Mouse (Mus musculus) heart, embryonic 16.5 days (tissue): ENCODE measurements around the gene Gm906. TPM values are rescaled to one million over a fixed set of nuclear protein-coding genes. Genes with fewer than 3 reads are reported as not detected.
"Not testable (repeated sequence)": the region's sequence is repeated elsewhere in the genome, so short reads cannot be mapped to it uniquely, and the experiment has no call there.

Experiments
- ATAC-seq: fragments of 200-750 bp; cut with Nextera tagmentation; replicated peaks from 2 replicates; pipeline ENCODE4 v1.8.0; 2017; ENCODE audit warnings: moderate number of reproducible peaks; ENCODE audit not compliant: insufficient read depth, low FRiP score; ENCODE audit errors: extremely low read depth
- H3K27ac ChIP-seq: fragments of 300-500 bp; sonication (generic); 2 replicates; pipeline ENCODE4 v1.5.1; 2014; ENCODE audit warnings: mild to moderate bottlenecking, low read length, control low read depth, moderate library complexity
- H3K27me3 ChIP-seq: fragments of 300-500 bp; sonication (generic); 2 replicates; pipeline ENCODE4 v1.6.1; 2014; ENCODE audit warnings: low read length, mixed read lengths; ENCODE audit not compliant: control insufficient read depth, insufficient read depth
- H3K36me3 ChIP-seq: fragments of 300-500 bp; sonication (generic); 2 replicates; pipeline ENCODE4 v1.6.1; 2014; ENCODE audit not compliant: control insufficient read depth, insufficient read depth
- H3K4me1 ChIP-seq: fragments of 300-500 bp; sonication (generic); 2 replicates; pipeline ENCODE4 v1.6.1; 2014; ENCODE audit warnings: low read length, mixed read lengths; ENCODE audit not compliant: control insufficient read depth, insufficient read depth
- H3K4me2 ChIP-seq: fragments of 300-500 bp; sonication (generic); 2 replicates; pipeline ENCODE4 v1.6.1; 2014; ENCODE audit warnings: low read depth, mild to moderate bottlenecking, control low read depth, low read length
- H3K4me3 ChIP-seq: fragments of 300-500 bp; sonication (generic); 2 replicates; pipeline ENCODE4 v1.5.1; 2014; ENCODE audit warnings: mild to moderate bottlenecking, control low read depth, low read length
- H3K9ac ChIP-seq: fragments of 300-500 bp; sonication (generic); 2 replicates; pipeline ENCODE4 v1.6.1; 2014; ENCODE audit warnings: low read length, control low read depth
- H3K9me3 ChIP-seq: fragments of 300-500 bp; sonication (generic); replicated peaks from 2 replicates; pipeline ENCODE4 v1.6.1; 2016; ENCODE audit warnings: low read length; ENCODE audit not compliant: control insufficient read depth
- WGBS: fragments of 180-500 bp; shearing (Covaris S2); extraction: QIAGEN DNeasy Blood & Tissue Kit; methylation state at CpG from one replicate; pipeline ENCODE4 v1.1.7; 2014; 5-methylcytosine and 5-hydroxymethylcytosine counted together
- polyA plus RNA-seq: library from polyadenylated mRNA; unstranded; fragments of >200 nt; fragmentation: Nextera tagmentation; extraction: Ambion mirVana; gene quantifications from 2 replicates; pipeline ENCODE4 v1.2.1, GENCODE M21; 2015

Gm906 gene
- not detected in 2 replicates for polyA plus RNA-seq

DNA sequence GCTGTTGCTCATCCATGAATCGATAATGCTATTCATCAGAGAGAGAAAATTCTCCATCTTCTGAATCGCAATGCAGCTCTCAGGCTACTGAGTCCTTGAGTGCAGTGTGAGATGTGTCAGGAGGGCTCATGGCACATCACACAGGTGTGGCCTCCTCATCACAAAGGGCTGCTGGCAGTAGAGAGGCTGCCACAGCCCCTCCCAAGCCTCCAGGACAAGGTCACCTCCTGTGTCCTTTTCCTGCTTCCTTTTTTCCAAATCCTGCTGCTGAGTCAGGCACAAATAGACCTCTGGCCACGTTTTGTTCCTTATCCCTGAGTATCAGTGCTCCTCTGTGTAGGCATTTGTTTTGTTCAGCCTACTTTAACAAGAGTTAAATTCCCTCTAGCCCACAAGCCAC, at the start of gene Gm906:
Gene Gm906 (minus strand): TSS at position 101 of the 400 bp plus-strand sequence.
- H3K4me2 ChIP-seq, H3K9me3 ChIP-seq, H3K27me3 ChIP-seq, H3K4me1 ChIP-seq, H3K36me3 ChIP-seq, H3K4me3 ChIP-seq, H3K27ac ChIP-seq, ATAC-seq, H3K9ac ChIP-seq: not testable (repeated sequence)
- WGBS = 65% methylated on average over 3 of the region's 3 CpGs

DNA sequence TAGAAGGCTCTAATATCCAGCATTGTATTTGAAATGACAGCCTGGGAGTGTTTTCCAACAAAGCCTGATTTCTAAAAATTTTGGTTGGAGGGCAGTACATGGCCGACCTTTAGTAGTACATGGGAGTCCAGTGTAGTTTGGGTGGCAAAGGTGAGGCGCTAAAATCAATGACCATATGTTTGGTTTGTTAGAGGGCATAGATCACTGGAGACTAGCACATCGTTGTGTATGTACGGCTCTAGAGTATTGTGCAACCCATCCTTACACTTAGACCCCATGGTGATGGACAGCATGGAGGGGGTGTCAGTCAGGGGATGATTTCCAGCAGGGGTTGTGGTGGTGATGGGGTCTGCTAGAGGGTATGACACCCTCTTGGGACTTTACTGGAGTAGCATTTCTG, 33.2 kb upstream of the Gm906 start:
- not testable (repeated sequence) for H3K27ac ChIP-seq, H3K4me1 ChIP-seq, H3K9me3 ChIP-seq, H3K36me3 ChIP-seq, H3K27me3 ChIP-seq, H3K4me3 ChIP-seq, ATAC-seq, H3K9ac ChIP-seq, H3K4me2 ChIP-seq
- WGBS = 79% methylated on average over 2 of the region's 4 CpGs

DNA sequence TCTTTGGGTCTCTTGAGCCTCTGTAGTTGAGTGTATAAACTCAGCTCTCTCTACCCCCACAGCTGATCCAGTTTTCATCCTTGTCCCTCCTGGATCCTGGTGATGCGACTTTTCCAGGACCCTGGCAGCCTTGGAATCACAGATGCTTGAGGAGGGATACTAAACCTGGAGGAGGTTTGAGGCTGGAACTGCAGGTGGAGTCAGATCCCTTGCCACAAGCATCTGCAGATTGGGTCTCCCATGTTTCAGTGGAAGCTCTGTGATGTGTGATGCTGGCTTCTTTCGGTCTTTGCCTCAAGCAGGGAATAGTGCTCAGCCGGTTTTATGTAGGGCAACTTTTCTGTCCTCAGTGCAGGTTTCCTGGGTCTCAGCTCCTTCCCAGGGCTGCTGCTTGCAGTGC, 13.6 kb downstream of the Gm906 start:
- Histone ChIP-seq H3K9ac (no peak overlapping the region), H3K27ac (no peak overlapping the region), H3K4me2 (no peak overlapping the region), H3K4me1 (no peaks in the 10 kb centered on the region), H3K9me3 (no peaks in the 10 kb centered on the region), H3K27me3 (no peaks in the 10 kb centered on the region), H3K36me3 (no peaks in the 10 kb centered on the region), H3K4me3 (no peak overlapping the region)
- ATAC-seq = no peak
- WGBS = 71% methylated on average over 3 of the region's 3 CpGs

DNA sequence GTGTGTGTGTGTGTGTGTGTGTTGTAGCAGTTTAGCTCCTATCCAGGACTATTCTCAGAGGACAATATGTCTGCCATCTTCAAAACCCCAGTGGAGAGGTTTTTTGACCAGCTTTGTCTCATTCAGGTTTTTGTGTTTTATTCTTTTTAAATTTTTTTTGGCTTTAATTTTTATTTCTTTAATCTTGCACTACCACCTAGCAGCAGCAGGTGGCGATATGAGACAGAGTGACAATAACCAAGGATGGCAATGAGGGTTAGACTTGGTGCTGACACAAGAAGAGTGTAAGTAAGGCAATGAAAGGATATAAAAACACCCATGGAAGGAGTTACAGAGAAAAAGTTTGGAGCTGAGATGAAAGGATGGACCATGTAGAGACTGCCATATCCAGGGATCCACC, 38.3 kb downstream of the Gm906 start:
- 0% methylated on average over 1 of the region's 1 CpGs for whole genome bisulfite sequencing
- H3K4me2 ChIP-seq, H3K9me3 ChIP-seq, H3K27me3 ChIP-seq, H3K27ac ChIP-seq, H3K9ac ChIP-seq, H3K4me3 ChIP-seq, ATAC-seq, H3K4me1 ChIP-seq, H3K36me3 ChIP-seq: not testable (repeated sequence)

DNA sequence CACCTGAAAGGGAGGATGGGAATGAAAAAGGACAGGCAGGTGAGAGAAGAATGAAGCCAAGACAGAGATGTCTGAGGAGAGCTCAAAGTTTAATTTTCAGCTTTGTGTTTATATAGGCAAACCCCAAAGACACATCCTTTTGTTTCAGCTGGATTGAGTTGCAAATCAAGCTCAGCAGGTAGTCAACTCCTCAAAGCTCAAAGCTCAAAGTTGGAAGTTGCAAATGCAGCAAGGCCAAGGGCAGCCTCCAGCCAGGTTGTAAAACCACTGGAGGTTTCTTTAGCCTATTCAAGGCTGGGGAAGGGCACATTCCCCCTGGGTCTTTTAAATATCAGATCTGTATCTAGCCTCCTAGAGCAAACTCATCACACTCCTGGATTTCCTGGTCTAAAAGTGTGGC, 39.9 kb downstream of the Gm906 start:
- not testable (repeated sequence) for H3K9me3 ChIP-seq, H3K27ac ChIP-seq, H3K4me1 ChIP-seq, H3K36me3 ChIP-seq, H3K9ac ChIP-seq, H3K27me3 ChIP-seq, H3K4me3 ChIP-seq, H3K4me2 ChIP-seq, ATAC-seq

DNA sequence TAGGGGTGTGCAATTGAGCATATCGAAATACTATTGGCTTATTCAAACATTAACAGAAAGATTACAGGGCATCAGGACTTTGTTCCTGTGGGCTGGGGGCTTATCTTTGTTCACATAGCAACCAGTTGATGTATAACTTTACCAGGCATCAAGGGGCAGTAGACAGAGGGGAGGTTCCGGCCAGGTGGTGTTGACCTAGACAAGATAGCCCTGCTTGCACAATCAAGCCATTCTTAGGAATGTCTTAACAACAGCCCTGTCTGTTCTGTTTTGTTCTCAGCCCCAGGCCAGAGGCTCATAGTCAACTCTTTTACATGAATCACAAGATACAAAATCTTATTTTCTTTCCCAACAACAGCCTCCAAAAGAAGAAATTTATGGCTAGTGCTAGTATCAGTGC, 40.5 kb downstream of the Gm906 start:
- not testable (repeated sequence) for ATAC-seq, H3K4me2 ChIP-seq, H3K27ac ChIP-seq, H3K27me3 ChIP-seq, H3K9me3 ChIP-seq, H3K9ac ChIP-seq, H3K4me3 ChIP-seq, H3K4me1 ChIP-seq, H3K36me3 ChIP-seq
- WGBS = 81% methylated on average over 2 of the region's 2 CpGs

DNA sequence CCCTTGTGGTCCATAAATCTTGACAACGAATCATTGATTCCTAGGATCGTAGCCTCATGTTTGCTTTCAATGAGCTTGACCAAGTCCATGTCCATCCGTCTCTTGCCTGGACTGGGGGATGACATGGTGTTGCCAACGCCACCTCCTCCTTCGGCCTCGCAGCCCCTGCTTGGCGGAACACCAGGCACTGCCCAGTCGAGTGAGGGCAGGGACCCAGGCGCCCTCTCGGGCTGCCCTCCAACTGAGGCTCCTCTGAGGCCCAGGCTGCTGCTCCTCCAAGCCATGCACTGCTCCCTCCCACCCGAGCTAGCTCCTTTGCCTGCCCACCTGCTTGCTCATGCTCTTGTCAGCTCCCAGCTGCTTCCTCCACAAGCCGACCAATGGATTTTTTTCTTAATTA, 42.1 kb downstream of the Gm906 start:
- Histone ChIP-seq H3K9ac (no peak overlapping the region), H3K27ac (no peak overlapping the region), H3K4me2 (no peak overlapping the region), H3K9me3 (no peaks in the 10 kb centered on the region), H3K36me3 (no peaks in the 10 kb centered on the region), H3K4me3 (no peak overlapping the region), H3K4me1 (no peaks in the 10 kb centered on the region), H3K27me3 (no peaks in the 10 kb centered on the region)
- 79% methylated on average over 12 of the region's 12 CpGs for WGBS
- ATAC-seq = no peak

DNA sequence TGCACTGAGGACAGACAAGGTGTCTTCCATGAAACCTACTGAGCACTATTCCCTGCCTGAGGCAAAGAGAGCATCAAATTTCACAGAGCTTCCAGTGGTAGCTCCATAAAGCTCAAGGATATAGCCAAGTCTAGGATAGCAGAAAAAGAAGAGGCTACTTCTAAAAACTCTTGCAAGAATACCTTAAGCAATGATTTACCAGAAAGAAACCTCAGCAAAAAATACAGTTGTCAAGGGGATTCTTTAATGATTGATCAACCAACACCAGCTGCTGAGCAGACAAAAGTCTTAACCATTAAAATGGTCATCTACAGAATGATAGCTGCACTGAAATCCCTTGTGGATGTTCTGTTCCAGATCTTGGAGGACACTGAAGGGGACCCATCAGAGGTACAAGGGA, 53.3 kb downstream of the Gm906 start:
- H3K27me3 ChIP-seq, ATAC-seq, H3K36me3 ChIP-seq, H3K4me2 ChIP-seq, H3K27ac ChIP-seq, H3K9me3 ChIP-seq, H3K4me1 ChIP-seq, H3K9ac ChIP-seq, H3K4me3 ChIP-seq: not testable (repeated sequence)
